Mouse (Mus musculus): ENCODE measurements around the gene Rhbdd2. TPM values are rescaled to one million over a fixed set of nuclear protein-coding genes. Genes with fewer than 3 reads are reported as not detected.
A peak's percentile ranks its signal among the peaks of the same experiment; 100 is the strongest.
"Not testable (repeated sequence)": the region's sequence is repeated elsewhere in the genome, so short reads cannot be mapped to it uniquely, and the experiment has no call there.

Rhbdd2 gene
- 10 to 100 TPM; 68.6 to 75.4 TPM for total RNA-seq (2021)
- long read RNA-seq, full-length matches to known transcripts, result 86 of 98 reads
- long read RNA-seq, partial matches to known transcripts, result 1 of 98 reads
- long read RNA-seq, other reads (novel, unspliced or antisense), result 11 of 98 reads

DNA sequence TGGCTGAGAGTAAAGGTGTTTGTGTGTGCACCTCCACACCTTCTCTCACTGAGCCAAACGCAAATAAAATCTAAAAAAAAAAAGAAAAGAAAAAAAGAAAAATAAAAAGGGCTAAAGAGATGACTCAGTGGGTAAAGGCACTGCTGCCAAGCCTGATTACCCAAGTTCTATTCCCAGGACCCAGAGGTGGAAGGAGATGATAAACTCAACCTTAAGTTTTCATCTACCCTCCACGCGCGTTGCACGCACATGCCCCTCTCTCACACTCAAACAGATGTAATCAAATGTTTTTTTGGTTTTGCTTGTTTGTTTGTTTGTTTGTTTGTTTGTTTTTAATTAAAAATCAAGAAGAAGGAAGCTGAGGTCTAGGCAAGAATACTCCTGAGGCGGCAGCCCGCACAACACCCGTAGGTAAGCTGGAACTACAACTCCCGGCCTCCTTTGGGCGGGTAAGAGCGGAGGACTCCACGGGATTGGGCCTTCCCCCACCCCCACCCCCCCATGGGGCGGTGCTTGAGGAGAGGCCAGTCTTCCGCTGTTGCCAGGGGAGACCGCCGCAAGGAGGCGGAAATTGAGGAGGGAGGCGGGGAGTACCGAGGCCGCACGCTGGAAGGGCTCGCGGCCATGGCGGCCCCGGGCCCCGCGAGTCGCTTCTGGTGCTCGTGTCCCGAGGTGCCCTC is at the start of gene Rhbdd2:
Rhbdd2 (plus strand) TSS at position 502 of the 680 bp plus-strand sequence.
- peak; percentile 94 to 97 for DNase-seq (ENCODE audit: low spot score in 2 of 2)

DNA sequence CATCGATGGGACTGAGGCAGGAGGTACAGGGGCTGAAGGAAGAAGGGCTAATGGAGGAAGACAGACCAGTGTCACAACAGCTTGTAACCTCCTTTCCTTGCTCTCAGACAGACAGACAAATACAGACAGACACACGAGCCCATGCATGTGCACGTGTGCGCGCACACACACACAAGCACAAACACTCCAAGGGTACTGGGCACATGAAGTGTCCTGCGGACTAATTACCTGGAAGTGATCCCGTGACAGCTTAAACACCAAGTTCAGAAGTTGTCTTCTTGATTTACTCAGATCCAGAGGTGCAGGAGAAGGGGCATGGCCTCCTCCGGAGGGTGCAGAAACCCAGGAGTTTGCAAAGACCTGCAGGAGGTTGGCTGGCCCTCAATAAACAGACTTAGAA is 46.7 kb upstream of the Rhbdd2 start:
- DNase-seq (ENCODE audit: low spot score in 2 of 2), result no peak

DNA sequence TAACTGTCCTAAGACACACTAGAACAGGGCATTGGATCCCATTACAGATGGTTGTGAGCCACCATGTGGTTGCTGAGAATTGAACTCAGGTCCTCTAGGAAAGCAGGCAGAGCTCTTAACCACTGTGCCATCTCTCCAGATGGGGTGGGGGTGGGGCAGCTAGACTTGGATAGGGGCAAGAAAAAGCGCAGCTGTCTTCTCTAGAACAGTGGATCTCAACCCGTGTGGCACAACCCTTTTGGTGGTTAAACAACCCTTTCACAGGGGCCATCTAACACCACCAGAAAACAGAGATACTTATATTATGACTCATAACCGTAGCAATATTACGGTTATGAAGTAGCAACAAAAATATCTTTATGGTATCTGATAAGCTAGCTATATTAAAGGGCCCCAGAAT is 44.7 kb upstream of the Rhbdd2 start:
- no peak for DNase-seq (ENCODE audit: low spot score in 2 of 2)

DNA sequence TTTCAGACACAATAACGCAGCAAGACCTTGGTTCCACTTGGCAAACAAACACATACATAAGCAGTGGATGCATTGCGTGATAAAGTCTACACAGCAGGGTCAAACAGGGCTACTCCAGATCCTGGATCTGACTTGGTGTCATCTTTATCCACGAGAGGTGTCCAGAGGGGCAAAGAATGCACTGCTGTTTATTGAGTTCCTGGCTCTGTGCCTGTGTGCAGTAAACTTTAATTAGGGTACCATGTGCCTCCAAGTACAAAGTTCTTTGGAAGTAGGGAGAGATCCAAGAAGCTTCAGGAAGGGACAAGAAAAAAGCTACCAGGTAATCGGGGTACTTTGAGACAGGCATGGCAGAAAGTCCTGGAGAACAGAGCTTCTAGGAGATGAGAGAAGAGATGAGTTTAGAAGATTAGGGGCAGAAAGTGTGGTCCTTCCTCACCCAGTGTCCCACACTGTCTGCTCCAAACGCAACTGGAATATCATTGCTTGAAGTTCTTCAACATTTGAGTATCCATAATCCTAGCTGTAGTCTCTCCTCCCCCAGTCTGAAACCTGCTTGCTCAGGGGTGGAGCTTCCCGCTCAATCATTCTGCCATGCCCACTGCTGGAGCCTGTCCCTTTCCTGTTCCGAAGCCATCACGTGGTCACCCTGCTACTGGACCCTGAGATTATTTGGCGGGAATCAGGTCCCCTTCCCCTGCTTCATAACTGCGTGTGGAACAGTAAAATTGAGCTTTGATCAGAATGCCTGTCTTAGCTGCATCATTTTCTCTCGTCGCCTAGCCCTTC is 42.2 kb upstream of the Rhbdd2 start:
- no peak for DNase-seq (ENCODE audit: low spot score in 2 of 2)

DNA sequence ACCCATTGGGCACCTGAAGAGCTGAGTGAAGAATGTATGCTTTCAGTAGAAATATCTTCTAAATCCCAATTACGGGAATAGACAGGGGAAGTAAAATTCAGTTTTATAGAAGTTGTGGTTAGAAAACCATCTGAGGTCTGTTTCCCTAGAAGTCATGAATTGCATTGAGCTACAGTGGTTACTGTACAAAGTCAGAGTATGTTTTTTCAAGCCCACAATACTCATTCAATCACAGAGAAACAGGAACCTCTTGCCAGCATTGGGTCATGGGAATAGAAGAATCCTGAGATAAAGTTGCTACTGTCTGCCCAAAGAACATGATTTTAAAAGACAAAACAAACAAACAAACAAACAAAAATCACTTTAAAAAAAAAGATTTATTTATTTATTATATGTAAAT is 27.8 kb upstream of the Rhbdd2 start:
- DNase-seq (ENCODE audit: low spot score in 2 of 2), result not testable (repeated sequence)

DNA sequence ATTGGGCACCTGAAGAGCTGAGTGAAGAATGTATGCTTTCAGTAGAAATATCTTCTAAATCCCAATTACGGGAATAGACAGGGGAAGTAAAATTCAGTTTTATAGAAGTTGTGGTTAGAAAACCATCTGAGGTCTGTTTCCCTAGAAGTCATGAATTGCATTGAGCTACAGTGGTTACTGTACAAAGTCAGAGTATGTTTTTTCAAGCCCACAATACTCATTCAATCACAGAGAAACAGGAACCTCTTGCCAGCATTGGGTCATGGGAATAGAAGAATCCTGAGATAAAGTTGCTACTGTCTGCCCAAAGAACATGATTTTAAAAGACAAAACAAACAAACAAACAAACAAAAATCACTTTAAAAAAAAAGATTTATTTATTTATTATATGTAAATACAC is 25.7 kb upstream of the Rhbdd2 start:
- not testable (repeated sequence) for DNase-seq (ENCODE audit: low spot score in 2 of 2)

DNA sequence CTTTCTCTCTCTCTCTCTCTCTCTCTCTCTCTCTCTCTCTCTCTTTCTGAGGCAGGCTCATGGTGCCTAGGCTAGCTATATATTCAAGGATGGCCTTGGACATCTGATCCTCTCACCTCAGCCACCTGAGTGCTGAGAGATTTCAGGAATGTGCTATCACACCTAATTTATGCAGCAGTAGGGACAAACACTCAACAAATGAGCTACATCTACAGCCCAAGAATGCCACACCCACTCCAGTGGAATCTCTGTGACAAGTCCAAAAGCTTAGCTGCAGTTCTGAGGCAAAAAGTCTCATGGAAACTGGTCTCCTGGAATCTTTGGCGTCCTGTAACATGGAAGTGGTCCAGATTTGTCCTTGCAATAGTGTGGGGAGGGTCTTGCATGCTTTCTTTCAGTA is 24.8 kb upstream of the Rhbdd2 start:
- DNase-seq (ENCODE audit: low spot score in 2 of 2), result no peak

DNA sequence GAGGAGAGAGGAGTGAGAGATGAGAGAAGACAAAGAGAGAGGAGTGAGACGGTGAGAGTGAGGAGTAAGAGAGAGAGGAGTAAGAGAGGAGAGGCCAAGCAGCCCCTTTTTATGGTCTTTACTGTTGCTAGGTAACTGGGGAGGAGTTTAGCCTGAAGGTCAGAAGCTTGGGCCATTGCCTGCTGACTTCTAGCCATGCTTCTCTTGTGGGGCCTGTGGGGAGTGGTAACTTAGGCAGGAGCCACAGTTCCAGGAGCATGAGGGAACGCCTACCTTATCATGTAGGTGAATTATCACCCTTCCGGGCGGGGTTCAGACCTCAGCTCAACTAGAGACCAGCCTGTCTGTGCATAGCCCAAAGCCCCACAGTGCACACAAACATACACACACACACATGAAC is 22.6 kb upstream of the Rhbdd2 start:
- no peak for DNase-seq (ENCODE audit: low spot score in 2 of 2)

DNA sequence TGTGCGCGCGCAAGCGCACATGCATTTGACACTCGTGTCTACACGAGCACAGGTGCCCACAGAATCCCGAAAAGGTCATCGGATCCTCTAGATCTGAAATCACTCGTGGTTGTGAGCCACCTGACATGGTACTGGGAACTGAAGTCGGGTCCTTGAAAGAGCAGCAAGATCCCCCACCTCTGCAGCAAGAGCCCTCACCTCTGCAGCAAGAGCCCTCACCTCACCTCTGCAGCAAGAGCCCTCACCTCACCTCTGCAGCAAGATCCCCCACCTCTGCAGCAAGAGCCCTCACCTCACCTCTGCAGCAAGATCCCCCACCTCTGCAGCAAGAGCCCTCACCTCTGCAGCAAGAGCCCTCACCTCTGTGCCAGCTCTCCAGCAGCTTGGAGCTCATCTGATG is 12.7 kb upstream of the Rhbdd2 start:
- not testable (repeated sequence) for DNase-seq (ENCODE audit: low spot score in 2 of 2)

DNA sequence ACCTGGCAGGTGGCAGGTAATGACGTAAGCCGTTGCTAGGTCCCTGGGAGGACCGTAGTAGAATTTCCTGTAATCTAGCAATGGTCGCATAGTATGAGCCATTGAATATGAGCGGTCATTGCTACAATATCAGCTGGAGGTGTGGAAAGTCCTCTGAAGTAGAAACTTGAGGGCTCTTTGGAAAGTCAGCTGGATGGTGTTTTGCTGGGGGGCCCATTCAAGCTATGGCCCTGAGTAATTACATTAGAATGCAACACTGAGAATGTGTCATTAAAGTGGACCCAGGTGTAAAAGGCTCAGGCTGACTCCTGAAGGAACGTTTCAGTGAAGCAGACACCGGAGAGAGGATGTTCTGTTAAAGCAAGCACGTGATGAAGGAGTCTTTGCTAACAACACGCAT is 11.9 kb upstream of the Rhbdd2 start:
- DNase-seq (ENCODE audit: low spot score in 2 of 2), result no peak

DNA sequence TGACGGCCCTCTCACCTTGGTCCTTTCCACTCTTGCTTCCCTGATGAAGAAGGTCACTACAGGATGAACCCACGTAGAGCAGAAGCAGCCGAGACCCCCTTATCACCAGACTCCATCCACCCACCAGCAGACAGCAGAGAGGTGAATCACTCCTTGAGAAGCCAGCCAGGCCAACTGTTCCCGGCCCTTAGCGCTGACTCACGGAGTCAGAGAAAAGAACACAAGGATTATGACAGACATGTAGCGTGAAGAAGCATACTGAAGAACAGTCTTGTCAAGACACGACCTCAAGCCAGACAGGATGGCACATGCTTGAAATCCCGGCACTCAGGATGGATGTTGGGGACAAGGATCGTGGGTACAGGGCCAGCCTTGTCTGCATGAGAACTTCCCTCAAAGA is 10.7 kb upstream of the Rhbdd2 start:
- DNase-seq (ENCODE audit: low spot score in 2 of 2), result no peak

DNA sequence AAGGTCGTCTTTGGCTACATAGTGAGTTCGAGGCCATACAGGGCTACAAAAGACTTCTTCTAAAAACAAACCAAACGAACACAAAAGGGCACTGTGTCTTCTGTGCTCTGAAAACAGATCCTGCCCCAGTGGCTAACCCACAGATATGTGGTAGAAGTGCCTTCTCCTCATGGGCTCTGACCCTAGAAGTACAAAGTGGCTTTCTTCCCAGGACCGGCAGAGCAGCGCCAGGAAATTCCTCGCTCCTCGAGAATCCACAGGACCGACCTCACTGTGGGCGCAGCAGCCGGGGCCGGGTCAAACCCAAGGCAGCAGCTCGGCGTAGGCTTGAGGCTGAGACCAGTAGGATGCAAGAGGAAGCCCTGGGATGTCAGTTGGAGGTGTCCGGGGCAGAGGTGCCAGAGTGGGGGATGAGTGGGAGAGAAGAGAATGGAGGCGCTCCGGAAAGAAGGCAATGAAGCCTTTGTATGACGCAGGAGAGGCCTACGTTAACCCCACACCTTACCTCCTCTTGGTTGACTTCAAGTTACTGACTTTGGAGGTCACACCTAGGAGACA is 9.3 kb upstream of the Rhbdd2 start:
- DNase-seq (ENCODE audit: low spot score in 2 of 2), result peak in 1 of 2 experiments; percentile 6

DNA sequence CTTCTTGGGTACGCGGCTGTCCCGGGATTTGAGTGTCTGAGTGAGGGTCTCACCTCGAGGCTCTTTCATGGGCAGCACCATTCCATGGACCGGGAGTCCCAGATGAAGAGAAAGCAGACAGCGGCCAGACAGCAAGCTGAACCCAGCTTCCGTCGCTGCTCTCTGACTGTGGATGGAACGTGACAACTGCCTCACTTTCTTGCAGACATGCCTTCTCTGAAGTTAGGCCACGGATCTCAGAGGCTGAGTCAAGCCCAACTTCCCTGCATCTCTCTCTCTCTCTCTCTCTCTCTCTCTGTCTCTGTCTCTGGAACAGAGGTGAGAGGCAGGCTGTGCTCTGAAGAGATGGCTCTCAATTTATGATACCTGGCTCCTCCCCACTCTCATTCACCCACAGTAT is 3.5 kb upstream of the Rhbdd2 start:
- DNase-seq (ENCODE audit: low spot score in 2 of 2), result no peak

DNA sequence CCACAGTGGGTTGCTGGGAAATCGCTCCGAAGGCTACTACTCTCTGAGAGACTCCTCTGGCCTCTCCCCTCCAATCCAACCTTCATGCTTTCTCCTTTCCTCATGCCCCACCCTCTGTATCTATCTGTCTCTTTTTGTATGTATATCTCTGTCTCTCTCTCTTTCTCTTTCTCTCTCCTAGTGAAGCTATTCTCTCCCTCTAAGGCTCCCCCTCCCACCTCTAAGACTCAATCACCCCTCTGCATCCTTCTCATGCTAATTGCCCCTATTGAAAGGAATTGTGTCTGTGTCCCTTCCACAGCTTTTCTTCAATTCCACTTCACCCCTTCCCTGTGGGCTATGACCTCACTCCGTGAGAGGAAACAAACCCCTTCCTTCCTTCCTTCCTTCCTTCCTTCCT is 3.0 kb upstream of the Rhbdd2 start:
- no peak for DNase-seq (ENCODE audit: low spot score in 2 of 2)

DNA sequence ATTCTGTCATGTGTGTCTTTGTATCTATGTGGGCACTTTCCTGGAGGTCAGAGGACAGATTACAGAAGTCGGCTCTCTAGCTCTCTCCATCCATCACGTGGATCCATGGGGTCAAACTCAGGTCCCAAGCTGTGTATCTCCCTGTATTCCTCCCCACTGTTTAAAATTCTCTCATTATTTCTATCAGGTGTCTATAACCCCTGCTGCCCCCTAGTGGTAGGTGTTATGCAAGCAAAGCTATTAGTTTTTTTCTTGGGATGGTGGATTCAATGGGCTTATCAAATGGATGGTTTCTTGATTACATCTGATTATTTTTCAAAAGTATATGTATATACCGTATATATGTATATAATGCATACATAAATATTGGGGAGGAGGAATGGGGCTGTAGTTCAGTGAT is 1.8 kb upstream of the Rhbdd2 start:
- peak; percentile 64 to 70 for DNase-seq (ENCODE audit: low spot score in 2 of 2)

DNA sequence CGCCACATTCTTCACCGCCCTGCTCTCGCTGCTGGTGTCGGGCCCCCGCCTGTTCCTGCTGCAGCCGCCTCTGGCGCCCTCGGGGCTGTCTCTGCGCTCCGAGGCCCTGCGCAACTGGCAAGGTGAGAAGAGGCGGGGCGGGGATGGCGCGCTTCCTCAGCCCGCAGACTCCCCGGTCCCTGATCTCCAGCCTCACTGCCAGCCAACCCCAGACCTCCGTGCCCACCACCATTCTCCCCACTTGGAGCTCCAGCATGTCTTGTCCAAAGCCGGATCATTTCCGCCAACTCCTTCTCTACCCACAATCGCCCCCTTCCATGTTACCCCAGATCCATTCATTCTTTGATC is 353 bp downstream of the Rhbdd2 start:
- no peak for DNase-seq (ENCODE audit: low spot score in 2 of 2)

DNA sequence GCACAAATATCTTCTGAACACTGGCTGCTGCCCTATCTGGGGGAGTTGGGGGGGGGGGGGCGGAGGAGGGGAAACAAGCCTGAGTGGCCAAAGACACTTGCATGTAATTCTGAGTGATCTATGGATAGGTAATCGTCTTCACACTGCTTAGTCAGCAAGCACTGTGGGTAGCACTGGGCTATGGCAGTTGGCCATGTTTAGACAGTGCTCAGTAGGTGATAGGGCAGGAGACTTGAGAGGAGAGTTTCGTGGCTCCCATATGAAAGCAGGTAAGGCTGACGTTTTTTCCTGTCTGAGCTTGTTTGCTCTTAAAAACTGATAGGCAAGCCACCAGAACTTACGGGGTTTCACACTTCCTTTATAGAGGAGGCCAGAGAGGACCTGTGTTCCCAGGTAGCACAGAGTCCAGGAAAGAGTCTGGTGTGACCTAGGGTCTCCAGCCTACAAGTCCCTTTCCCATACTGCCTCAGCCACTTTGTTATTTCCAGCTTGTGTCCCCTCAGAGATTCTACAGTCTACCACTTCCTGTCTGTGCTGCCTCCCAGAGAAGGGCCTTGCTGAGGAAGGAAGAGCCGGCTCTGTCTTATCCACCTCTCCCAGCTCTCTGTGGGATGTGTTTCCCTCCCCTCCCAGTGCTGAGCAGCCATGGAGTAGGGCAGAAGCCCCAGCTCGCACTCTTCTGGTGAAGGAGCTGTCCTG is 7.5 kb downstream of the Rhbdd2 start:
- DNase-seq (ENCODE audit: low spot score in 2 of 2), result no peak

DNA sequence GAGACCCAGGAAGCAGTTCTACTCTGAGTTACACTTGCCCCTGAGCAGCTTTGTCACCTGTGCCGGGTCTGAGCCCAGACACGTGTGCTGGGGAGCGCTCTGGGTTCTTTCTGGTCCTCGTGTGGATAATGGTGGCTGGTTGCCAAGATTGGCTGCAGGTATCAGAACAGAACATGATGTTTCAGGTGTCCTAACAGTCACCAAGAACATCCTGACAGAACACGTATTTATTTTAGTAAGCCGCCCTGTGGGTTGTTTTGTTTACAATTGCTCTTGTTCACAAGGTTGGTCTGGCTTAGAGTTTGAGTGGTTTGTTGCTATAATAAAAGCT is 8.0 kb downstream of the Rhbdd2 start:
- DNase-seq (ENCODE audit: low spot score in 2 of 2), result no peak

DNA sequence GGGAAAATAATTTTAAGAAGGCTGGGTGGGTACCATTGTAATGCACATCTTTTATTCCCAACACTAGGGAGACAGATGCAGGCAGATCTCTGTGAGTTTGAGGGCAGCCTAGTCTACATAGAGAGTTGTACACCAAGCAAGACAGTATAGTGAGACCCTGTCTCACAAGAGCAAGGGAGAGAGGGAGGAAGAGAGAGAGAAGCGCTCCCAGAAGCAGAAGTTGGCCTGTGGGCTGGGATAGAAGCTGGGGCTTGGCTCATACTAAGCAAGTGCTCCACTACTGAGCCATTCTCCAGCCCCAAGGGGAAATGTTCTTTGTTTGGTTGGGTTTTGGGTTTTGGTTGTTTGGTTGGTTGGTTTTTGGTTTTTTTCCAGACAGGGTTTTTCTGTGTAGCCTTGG is 8.6 kb downstream of the Rhbdd2 start:
- DNase-seq (ENCODE audit: low spot score in 2 of 2), result no peak

DNA sequence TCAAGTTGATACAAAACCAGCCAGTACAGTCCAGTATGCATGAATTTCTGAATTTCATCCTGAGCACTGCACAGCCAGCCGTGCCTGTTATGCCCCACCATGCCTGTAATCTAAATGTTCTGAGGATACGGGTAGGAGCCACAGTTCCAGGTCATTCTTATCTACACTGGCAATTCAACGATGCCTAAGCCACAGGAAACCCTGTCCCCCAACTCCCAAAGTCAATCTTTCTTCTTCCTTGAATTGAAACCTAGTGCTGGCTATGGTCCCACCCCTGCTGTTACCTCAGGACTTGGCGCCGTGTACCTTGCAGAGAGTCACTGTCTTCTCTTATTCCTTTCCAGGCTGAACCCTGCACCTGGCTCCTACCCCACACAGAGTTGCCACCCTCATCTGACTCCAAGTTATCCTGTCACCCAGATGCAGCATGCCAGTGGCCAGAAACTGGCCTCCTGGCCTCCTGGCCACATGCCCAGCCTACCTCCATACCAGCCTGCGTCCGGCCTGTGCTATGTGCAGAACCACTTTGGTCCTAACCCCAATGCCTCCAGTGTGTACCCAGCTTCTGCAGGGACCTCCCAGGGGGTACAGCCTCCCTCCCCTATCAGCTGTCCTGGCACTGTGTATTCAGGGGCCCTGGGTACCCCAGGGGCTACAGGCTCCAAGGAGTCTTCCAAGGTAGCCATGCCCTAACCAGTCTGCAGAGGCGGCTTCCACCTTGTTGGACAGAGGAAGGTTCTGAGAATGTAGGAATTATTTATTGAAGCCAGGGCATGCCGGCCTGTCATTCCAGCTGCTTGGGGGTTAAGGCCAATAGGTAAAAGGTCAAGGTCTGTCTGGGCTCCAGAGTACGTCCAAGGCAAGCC is 10.5 kb downstream of the Rhbdd2 start:
- DNase-seq (ENCODE audit: low spot score in 2 of 2), result no peak

DNA sequence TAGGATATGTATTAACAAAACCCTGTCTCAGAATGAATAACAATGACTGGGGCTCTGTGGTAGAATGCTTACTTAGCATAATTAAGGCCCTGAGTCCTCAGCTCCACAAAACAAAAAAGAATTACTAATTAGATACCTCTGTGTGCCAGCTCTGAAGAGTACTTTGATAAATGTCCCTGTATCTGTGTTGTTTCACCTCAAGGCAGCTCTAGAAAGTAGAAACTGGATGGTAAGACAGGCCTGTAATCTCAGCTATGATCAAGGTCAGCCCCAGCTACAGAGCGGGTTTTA is 11.1 kb downstream of the Rhbdd2 start:
- DNase-seq (ENCODE audit: low spot score in 2 of 2), result no peak

Measured in layer of hippocampus, postnatal 10 days (tissue).